Mouse (Mus musculus): ENCODE measurements around the gene Flnb. TPM values are rescaled to one million over a fixed set of nuclear protein-coding genes. Genes with fewer than 3 reads are reported as not detected.

The Flnb gene
- polyA plus RNA-seq, 1 experiment = 4.2 TPM

DNA sequence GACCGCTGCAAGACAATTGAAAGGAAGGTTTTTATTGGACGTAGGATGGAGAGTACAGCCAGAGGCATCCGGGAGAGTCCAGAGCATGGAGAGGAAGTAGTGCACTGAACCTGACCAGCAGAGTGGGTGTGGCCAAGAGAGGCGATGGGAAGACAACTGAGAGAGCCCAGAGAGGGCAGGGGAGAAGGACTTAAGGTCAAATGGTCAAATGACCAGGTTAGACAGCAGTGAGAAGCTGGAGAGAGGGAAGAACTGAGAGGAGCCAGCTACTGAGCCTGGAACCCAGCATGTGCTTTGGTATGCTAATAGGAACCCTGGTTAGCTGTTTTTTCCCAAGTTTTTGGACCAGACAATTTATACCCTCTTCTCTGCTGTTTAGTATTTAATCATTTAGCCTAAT lies 40.7 kb downstream of the Flnb start:
- Histone ChIP-seq H3K36me3 (replicated peaks; ENCODE audit: low read length) (no peaks in the 10 kb centered on the region), H3K4me1 (peaks cover 4% of the 10 kb centered on the region; the same call in 1 of the 2 replicates), H3K9me3 (no peaks in the 10 kb centered on the region), H3K27me3 (replicated peaks) (peaks cover 2% of the 10 kb centered on the region), H3K4me3 (replicated peaks) (no peak overlapping the region)
- TF ChIP-seq FLI1 (IDR thresholded peaks at IDR 0.05; ENCODE audit: low read length) (no peak), GATA1 (IDR thresholded peaks at IDR 0.05; ENCODE audit: borderline replicate concordance, low read length) (no peak)

DNA sequence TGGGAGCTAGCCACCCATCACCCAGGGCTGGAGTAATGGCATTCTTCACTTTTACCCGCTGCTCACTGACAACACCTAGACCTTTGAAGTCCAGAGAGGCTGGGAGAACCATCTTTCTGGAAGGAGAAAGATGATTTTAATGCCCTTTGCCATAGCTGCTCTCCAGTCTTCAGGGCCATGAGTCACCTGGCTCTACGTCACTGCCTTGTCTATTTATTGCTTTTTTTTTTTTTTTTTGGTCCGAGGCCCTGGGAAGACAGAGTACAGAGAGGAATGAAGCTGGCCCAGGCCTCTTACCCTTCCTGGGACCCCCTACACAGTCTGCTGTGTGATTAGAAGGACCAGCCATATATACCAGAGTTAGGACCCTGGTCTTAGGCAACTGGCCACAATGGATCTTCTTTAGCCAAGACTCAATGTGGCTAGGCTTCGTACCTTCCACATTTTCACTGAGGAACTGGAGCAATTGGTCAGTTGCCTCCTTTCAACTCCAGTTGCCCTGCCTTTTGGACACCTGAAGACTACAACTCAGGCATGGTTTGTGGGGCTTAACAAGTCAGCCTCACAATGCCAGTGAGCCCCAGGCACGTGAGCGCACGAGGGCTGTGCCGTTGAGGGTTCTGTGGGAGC lies 42.9 kb downstream of the Flnb start:
- H3K36me3 ChIP-seq (replicated peaks; ENCODE audit: low read length) = no peaks in the 10 kb centered on the region
- no peak overlapping the region for H3K4me3 ChIP-seq (replicated peaks)
- no peaks in the 10 kb centered on the region for H3K9me3 ChIP-seq
- no peaks in the 10 kb centered on the region for H3K27me3 ChIP-seq (replicated peaks)
- no peak for TF ChIP-seq FLI1 (IDR thresholded peaks at IDR 0.05; ENCODE audit: low read length)
- no peak for TF ChIP-seq GATA1 (IDR thresholded peaks at IDR 0.05; ENCODE audit: borderline replicate concordance, low read length)
- H3K4me1 ChIP-seq = peaks cover 8% of the 10 kb centered on the region; the same call in 1 of the 2 replicates

GRCm38 (mm10) chr14:7861275-7861674 lies 43.5 kb downstream of the Flnb start:
- TF ChIP-seq GATA1 (IDR thresholded peaks at IDR 0.05; ENCODE audit: borderline replicate concordance, low read length) = no peak
- TF ChIP-seq FLI1 (IDR thresholded peaks at IDR 0.05; ENCODE audit: low read length) = no peak
- Histone ChIP-seq H3K4me1 (peaks cover 8% of the 10 kb centered on the region; the same call in 1 of the 2 replicates), H3K9me3 (no peaks in the 10 kb centered on the region)

GRCm38 (mm10) chr14:7862226-7862625 lies 44.5 kb downstream of the Flnb start:
- Histone ChIP-seq H3K4me3 (replicated peaks) (no peak overlapping the region), H3K36me3 (replicated peaks; ENCODE audit: low read length) (no peaks in the 10 kb centered on the region), H3K27me3 (replicated peaks) (no peaks in the 10 kb centered on the region), H3K4me1 (peaks cover 8% of the 10 kb centered on the region; the same call in 1 of the 2 replicates), H3K9me3 (no peaks in the 10 kb centered on the region)
- TF ChIP-seq FLI1 (IDR thresholded peaks at IDR 0.05; ENCODE audit: low read length) = no peak
- no peak for TF ChIP-seq GATA1 (IDR thresholded peaks at IDR 0.05; ENCODE audit: borderline replicate concordance, low read length)

More at GRCm38 (mm10) chr14:7861275-7861674, 43.5 kb downstream of the Flnb start:
- Histone ChIP-seq H3K4me3 (replicated peaks) (no peak overlapping the region), H3K27me3 (replicated peaks) (no peaks in the 10 kb centered on the region), H3K36me3 (replicated peaks; ENCODE audit: low read length) (no peaks in the 10 kb centered on the region)

GRCm38 (mm10) chr14:7863199-7863598 lies 45.4 kb downstream of the Flnb start:
- H3K4me1 ChIP-seq = peaks cover 7% of the 10 kb centered on the region; the same call in 1 of the 2 replicates
- TF ChIP-seq FLI1 (IDR thresholded peaks at IDR 0.05; ENCODE audit: low read length) = no peak
- TF ChIP-seq GATA1 (IDR thresholded peaks at IDR 0.05; ENCODE audit: borderline replicate concordance, low read length) = no peak
- no peak overlapping the region for H3K4me3 ChIP-seq (replicated peaks)
- no peaks in the 10 kb centered on the region for H3K27me3 ChIP-seq (replicated peaks)
- no peaks in the 10 kb centered on the region for H3K36me3 ChIP-seq (replicated peaks; ENCODE audit: low read length)
- H3K9me3 ChIP-seq = no peaks in the 10 kb centered on the region

- H3K4me1 ChIP-seq = peaks cover 3% of the 10 kb centered on the region; the same call in 1 of the 2 replicates
- TF ChIP-seq FLI1 (IDR thresholded peaks at IDR 0.05; ENCODE audit: low read length) = no peak
- H3K4me3 ChIP-seq (replicated peaks) = no peak overlapping the region
- no peaks in the 10 kb centered on the region for H3K27me3 ChIP-seq (replicated peaks)
- H3K36me3 ChIP-seq (replicated peaks; ENCODE audit: low read length) = no peaks in the 10 kb centered on the region
- H3K9me3 ChIP-seq = no peaks in the 10 kb centered on the region
Observed at GRCm38 (mm10) chr14:7863871-7864505, 46.2 kb downstream of the Flnb start.

- no peaks in the 10 kb centered on the region for H3K36me3 ChIP-seq (replicated peaks; ENCODE audit: low read length)
- H3K27me3 ChIP-seq (replicated peaks) = no peaks in the 10 kb centered on the region
- no peak overlapping the region for H3K4me3 ChIP-seq (replicated peaks)
- no peak for TF ChIP-seq GATA1 (IDR thresholded peaks at IDR 0.05; ENCODE audit: borderline replicate concordance, low read length)
- no peak for TF ChIP-seq FLI1 (IDR thresholded peaks at IDR 0.05; ENCODE audit: low read length)
- peaks cover 3% of the 10 kb centered on the region; the same call in 1 of the 2 replicates for H3K4me1 ChIP-seq
- H3K9me3 ChIP-seq = no peaks in the 10 kb centered on the region
Observed at GRCm38 (mm10) chr14:7864506-7864899, 46.7 kb downstream of the Flnb start.

- no peak overlapping the region for H3K4me3 ChIP-seq (replicated peaks)
- peaks cover 3% of the 10 kb centered on the region; the same call in 1 of the 2 replicates for H3K4me1 ChIP-seq
- no peaks in the 10 kb centered on the region for H3K9me3 ChIP-seq
- no peaks in the 10 kb centered on the region for H3K36me3 ChIP-seq (replicated peaks; ENCODE audit: low read length)
- TF ChIP-seq GATA1 (IDR thresholded peaks at IDR 0.05; ENCODE audit: borderline replicate concordance, low read length) (no peak), FLI1 (IDR thresholded peaks at IDR 0.05; ENCODE audit: low read length) (no peak)
- H3K27me3 ChIP-seq (replicated peaks) = peaks cover under 1% of the 10 kb centered on the region
Observed at GRCm38 (mm10) chr14:7867224-7867623, 49.5 kb downstream of the Flnb start.

GRCm38 (mm10) chr14:7867841-7868240 lies 50.1 kb downstream of the Flnb start:
- no peaks in the 10 kb centered on the region for H3K9me3 ChIP-seq
- TF ChIP-seq GATA1 (IDR thresholded peaks at IDR 0.05; ENCODE audit: borderline replicate concordance, low read length) (no peak), FLI1 (IDR thresholded peaks at IDR 0.05; ENCODE audit: low read length) (no peak)
- no peaks in the 10 kb centered on the region for H3K36me3 ChIP-seq (replicated peaks; ENCODE audit: low read length)
- H3K4me1 ChIP-seq = peaks cover 3% of the 10 kb centered on the region; the same call in 1 of the 2 replicates
- H3K4me3 ChIP-seq (replicated peaks) = no peak overlapping the region
- H3K27me3 ChIP-seq (replicated peaks) = peaks cover 4% of the 10 kb centered on the region

DNA sequence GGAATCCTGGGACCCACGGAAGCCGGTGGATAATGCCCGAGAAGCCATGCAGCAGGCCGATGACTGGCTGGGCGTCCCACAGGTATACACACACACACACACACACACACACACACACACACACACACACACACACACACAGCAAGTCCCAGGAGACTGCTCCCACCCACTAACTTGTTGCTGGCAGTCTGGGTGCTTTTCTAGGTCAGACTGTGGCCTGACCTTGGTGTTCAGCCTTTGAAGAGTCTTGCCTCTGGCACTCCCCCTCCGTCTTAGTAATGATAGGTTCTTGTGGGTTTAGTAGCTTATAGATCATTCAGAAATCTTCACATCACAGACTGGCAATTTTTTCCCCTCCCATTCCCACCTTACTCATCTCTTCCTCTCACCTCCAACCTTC lies 52.0 kb downstream of the Flnb start:
- Histone ChIP-seq H3K36me3 (replicated peaks; ENCODE audit: low read length) (peaks cover 4% of the 10 kb centered on the region), H3K4me3 (replicated peaks) (no peak overlapping the region), H3K27me3 (replicated peaks) (peaks cover 10% of the 10 kb centered on the region), H3K4me1 (peaks cover 4% of the 10 kb centered on the region), H3K9me3 (no peaks in the 10 kb centered on the region)
- TF ChIP-seq FLI1 (IDR thresholded peaks at IDR 0.05; ENCODE audit: low read length) = no peak

Data from megakaryocyte, embryonic 14.5 days (primary cell).